Mouse (Mus musculus) gonadal fat pad, adult 2 months (tissue): Measurements from ENCODE around the gene Apbb2. TPM values are rescaled to one million over a fixed set of nuclear protein-coding genes. Genes with fewer than 3 reads are reported as not detected.

Experiments used
- DNase-seq: peaks from one replicate; pipeline ENCODE4 v3.0.0-alpha.2; 2012; ENCODE audit warnings: low read depth
- polyA plus RNA-seq: library from polyadenylated mRNA; depleted of rRNA; stranded (reverse); fragments of >200 nt; gene quantifications from 2 replicates; pipeline ENCODE4 v1.2.3, GENCODE M21; 2012

The Apbb2 gene
- polyA plus RNA-seq, 1 experiment: 13.7 TPM

DNA sequence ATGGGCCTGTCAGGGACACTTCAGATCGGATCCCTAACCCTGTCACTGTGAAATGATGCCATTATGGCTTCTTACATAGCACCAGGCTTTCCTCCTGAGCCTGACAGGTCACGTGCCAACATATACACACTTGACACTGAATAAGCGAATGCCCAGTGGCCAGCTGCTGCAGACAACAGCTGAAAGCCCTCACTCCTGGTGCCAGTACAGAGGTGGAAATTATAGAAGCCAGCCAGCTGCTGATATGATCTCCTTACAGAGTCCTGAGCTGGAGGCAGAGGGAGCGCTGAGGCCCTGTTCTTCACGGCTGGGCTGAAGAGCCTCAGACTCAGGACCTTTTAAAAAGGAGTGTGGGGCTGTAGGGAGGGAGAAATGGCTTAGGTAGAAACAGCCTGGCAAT lies 234.5 kb downstream of the Apbb2 start:
- no peak for DNase-seq

DNA sequence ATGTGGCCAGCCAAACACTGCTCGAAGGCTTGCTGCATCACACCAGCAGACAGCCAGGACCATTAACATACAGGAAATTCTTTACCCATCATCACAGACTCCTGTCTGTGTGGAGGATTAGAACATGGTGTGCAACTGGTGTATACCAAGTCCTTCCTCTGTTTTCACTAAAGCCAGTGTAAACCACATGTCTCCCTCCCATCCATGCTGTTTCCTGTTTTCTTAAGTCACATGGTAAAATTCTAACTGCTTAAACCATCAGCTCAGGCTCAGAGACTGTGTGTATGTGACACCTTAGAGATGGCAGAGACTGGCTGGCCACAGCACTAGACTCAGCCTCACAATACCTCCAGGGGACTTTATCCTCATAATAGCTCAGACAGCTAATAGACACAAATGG lies 236.5 kb downstream of the Apbb2 start:
- DNase-seq: no peak

DNA sequence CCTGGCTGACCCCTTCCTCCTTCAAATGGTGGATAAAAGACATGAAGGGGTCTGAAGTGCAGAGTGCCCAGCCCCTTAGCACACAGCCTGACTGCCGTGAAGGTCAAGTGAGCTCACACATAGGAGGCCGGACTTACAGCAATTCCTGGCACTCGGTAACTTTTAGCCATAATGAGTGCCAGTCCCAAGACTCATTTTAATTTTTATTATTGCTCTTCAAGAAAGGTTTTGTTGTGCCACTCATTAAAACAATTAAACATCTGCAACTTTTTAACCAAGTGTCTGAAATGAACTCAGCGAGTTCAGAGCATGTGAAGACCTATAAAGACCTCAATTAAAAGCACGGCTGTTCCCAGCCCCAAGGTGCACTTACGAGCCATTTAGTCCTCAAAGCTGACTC lies 239.6 kb downstream of the Apbb2 start:
- DNase-seq: no peak

DNA sequence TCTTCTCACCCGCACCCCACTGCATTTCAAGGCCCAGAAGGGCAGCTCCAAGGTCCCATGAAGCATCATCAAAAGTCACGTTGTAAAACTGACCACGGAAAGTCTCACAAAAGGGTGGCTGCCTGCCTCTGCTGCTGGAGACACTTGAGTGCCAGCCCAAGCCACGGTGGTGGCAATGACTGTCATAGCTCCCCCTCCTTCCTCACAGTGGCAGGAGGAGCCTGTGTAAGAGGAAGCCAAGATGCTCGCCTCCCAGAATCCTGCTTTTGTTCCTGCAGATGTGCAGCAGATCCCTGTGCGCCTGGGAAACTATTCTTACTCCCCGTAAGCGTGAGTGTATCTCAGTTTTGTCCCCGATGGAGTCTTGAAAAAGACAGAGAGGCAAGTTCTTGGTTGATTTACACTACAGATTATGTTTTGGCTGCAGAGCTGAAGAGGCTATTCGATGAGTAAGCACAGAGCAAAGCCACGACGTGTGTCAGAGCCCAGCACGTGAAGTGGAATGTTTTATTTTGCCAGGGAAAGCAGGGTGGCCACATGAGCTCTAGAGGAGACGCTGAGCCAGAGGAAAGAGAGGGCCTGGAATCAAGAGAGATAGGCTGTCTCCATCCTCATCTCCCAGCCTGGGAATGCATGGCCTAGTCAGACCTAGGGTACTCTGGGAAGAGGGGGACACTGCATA lies 241.9 kb downstream of the Apbb2 start:
- DNase-seq: no peak

DNA sequence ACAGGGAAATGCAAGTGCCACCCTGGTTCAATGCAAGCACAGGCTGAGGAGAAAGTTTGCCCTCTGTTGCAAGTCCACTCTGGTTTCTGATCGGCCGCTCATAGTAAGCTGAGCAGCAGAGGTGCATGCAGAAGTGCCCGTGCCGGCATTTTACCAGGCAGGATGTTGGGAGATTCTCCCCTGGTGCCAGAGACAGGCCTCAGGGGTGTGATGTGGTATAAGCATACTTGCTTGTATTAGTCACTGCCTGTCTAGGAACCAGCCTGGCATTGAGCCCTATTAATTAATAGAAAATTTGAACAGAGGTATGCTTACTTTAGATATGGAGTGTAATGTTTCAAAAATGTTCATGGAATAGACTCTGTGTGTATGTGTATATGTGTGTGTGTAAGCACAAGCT lies 244.2 kb downstream of the Apbb2 start:
- no peak for DNase-seq

DNA sequence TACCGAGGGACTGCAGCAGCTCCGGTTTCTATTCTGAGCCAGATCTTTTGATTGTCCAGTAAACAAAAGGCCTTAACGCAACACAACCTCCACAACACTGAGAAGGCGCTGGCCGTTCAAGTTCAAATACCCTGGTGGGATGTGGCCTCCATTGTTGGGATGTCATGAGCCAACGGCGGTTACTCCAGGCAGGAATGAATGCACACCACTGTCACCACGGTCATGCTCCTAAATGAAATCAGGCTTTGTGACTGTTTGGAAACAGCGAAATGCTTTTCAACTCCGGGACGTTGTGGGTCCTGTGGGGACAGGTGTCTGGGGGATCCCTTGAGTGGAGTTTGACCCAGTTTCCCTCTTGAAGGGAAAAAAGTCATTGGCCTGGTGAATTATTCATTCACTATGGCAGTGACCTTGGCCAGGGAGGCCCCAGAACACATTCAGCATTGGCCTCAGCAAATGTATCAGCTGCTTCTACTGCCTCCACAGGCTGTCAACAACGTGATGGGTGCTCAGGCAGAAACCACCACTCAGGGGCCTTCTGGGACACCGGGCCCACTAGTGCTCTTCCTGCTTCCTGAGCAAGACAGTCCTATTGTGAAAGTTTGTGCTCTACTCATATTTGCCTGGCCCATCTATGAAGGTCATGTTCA lies 244.9 kb downstream of the Apbb2 start:
- no peak for DNase-seq

DNA sequence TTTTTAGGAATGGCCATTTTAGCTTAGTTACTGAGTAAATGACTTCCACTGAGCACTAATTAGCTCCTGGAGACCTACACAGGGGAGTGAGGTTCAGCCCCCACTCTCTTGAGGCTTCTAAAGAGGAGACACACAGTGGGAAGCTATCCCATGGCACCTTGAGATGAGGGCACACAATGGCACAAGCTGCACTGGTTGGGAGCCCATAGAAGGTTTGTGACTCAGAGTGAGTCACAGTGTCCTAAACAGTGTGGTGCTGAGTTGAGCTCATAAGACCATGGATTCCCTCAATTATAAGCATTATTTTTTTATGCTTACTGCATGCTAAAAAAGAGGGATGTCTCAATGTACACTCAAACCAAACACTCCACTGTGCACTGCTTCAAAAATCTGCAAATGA lies 247.5 kb downstream of the Apbb2 start:
- DNase-seq: no peak

DNA sequence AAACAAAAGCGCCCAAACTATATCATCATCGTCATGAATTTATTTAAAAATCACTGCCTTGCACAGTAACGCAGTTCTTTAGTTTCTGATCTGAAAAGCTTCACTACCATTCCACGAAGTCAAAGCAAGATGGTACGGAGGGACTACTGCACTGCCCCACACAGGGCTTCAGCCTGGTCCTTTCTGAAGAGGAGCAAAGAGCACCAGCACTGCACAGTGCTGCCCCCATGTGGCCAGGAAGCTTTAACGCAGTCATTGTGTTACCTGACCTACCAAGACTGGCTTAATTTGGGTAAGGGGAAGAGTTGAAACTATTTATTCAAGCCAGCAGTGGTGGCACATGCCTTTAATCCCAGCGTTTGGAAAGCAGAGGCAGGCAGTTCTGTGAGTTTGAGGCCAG lies 249.6 kb downstream of the Apbb2 start:
- DNase-seq: no peak

DNA sequence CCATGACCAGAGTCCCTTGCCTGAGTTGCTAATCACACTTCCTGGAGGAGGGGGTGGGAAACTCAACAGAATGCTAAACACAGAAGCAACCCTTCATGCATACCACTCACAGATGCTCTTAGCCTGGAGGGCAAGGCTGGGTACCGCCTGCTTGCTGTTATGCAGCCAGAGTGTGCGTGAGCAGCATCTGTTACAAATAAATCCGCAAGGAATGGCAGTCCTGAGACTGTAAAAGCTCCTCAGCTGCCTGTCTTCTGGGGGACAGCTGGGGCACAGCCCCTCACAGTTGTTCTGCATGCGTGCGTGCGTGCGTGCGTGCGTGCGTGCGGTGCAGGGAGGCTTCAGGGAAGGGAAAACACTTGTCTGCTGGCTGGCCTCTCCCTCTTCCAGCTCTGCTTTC lies 250.9 kb downstream of the Apbb2 start:
- DNase-seq: no peak

DNA sequence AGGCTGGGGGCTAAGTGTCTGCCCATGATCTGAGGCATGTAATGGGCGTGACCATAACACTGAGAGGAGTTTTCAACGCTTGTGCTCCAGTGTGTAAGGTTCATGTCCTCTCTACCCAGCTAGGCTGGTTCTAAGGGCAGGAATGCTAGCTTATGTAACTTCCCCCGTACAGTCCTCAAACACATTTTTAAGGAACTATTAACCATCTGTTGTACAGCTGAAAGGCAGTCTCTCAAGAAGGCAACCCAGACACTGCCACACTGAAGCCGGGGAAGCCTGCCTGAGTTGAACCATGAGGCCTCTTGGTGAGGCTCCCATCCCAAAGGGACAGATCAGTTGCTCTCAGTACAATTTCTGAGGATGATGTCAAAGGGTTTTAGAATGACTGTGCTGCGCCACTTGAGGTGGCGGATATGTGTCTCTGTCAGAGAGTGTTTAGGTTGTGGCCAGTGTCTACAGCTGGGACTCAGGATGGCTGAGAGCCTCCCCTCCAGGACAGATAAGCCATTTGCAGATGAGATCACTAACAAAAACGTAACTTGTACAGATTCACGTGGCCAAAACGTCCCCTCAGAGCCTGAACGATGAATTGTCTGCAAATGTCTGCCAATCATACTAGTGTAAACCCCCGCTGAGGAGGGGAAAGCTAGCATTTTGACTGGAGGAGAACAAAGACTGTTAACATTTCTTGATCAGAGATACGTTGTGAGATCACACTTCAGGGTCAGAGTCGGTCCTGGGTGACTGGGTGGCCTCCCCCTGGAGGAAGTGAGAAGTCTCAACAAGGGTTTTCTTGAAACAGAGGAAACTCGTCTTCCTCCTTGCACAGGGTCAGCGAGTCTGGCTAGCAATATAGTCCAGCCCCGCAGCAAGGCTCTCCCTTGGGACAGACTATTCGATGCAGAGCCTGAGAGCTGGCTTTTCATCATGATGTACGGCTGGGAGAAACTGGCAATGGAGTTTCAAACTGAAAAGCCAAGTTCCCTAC lies 255.0 kb downstream of the Apbb2 start:
- no peak for DNase-seq

DNA sequence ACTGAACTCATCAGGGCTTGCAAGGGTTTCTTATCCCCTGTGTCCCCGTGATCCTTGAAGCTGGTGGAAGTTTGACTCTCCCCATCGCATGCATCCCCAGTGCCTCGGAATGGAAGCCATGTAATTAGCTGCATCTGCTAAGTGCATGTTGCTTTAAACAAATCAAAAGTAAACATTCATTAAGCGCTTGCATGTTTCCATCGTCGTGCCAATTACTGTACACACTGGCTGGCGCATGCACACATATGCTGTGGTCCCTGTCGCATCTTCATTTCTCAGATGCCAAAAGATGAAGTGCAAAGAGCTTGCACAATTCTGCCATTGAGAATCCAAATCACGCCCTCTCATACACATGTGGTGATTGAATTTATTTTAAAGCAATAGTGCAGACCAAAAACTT lies 257.8 kb downstream of the Apbb2 start:
- no peak for DNase-seq

DNA sequence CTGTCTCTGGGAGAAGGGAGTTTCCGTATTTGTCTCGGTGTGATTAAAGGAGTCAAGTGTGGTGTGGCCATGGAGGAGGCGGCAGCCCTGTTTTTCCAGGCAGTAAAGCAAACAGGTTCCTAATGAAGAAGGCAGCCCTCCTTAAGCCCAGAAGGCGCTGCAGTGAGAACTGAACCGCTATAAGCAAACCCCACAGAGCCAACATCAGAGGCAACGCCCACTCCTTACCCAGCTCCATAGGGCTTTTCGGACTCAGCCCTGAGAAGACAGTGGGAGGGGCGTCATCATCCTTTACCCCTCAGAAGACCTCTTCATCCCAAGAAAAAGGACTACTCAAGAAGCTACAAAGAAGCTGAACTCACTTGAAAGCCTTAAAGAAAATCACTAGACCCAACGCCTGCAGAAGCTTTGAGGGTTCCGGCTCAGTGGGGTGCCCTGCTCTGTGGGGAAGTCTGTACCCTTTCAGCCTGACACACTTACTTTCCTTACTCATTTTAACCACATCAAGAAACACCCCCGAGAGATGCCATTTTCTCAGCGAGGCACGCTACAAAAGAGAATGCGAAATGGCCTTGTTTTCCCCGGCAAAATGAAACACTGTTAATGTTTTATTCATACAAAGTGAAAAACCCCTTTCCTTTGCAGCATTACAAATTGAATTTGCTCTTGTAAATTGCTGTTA lies 258.7 kb downstream of the Apbb2 start:
- DNase-seq: no peak

DNA sequence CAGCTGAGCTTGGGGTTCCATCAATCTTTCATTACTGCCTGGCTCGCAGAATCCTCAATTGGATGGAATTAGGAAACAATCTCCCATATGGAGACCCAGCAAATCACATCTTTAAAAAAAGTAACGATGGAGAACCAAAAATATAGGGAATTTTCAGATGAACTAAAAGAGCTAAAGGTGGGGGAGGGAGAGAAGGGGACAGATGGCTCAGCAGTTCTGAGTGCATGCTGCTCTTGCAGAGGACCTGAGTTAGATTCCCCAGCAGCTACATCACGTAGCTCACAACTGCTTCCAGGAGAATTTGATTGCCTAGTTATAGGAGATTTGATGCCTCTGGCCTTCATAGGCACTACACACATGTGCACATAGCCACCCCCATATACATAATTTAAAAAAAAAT lies 263.4 kb downstream of the Apbb2 start:
- no peak for DNase-seq

DNA sequence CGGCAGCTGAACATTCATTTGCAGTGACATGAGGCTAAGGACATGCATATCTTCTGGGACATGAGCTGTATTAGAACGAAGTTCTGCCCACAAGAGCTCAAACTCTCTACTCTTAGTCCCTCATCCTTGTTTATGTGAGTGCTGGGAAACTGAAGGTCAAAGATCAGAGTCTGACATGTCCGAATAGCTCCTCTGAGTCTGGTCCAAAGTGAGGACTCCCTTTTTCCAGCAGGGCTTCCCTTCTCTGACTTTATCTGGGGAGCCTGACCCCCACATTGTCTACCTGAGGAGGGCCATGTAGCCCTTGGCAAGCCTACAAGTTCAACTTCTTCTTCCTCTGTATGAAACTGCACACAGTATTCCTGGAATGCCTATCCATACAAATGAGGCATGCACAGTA lies 264.7 kb downstream of the Apbb2 start:
- no peak for DNase-seq

DNA sequence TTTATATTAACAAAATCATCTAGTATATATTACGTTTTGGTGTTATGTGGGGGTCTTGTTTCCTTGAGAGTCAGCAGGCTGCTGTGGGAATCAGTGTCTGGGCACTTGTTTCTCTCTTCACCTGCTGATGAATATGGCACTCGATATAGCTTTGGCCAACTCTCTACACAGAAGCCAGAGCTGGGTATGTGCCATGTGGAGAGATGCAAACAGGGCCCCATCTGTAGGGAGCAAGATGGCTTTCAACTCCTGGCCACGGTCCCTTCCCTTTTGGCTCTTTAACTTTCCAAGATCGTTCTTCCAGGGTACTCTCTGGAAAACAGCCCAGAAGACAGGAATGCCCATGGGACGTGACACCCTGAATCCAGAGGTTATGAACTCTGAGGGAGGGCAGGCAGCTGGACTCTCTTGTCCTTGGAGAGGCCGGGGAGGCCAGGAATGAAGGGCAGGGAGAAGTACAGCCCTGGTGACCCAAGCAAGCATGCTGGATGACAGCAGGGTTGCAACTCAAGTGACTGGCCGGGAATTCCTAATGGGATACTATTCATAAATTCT lies 266.7 kb downstream of the Apbb2 start:
- DNase-seq: no peak

DNA sequence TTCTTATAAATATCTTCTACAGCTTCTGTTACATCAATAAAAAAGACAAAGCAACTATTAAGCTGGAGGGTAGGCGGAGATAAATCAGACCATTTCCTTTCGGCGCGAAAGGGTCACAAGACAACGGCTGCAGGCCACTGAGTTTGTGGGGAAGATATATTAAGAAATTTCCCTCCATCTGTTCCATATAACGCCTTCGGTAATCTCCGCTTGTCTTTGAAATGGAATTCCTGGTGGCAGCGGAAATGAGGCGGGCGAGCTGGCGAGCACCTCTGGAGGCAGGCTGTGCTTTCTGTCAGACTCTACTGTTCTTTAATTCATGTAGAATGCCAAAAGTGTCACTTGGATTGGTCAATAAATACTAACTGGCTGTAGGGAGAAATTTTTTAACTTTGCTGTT lies 267.5 kb downstream of the Apbb2 start:
- no peak for DNase-seq

DNA sequence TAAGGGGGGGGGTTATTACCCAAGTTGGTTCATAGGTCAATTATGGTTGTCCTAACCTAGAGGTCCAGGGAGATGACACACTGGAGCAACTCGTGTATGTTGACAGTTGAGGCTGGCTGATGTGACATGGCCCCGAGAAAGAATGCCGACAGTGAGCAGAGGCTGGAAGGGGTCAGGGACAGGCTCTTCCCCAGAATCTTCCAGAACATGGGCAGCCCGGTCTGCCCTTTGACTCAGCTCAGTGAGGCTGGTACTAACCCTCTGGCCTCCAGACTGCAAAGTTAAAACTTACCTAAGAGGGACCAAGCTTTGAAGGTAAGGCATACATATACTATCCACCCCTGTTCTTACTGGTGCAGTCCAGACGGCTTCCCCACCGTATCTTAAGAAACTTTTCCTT lies 268.0 kb downstream of the Apbb2 start:
- DNase-seq: no peak

DNA sequence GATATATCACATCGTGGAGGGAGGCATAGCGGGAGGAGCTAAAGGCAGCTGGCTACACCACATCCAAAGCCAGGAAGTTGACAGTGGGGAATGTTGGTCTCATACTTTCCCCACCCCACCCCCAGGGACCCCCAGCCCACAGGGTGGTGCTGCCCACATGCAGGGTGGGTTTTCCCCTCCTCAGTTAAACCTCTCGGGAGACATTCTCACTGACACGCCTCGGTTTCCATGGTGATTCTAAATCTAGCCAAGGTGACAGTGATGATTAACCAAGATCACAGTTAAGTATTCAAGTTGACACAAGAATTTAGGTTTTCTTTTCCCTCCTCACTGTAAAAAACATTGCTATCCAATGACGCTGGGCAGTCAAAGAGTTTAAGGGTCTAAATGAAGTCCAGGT lies 270.2 kb downstream of the Apbb2 start:
- DNase-seq: no peak

DNA sequence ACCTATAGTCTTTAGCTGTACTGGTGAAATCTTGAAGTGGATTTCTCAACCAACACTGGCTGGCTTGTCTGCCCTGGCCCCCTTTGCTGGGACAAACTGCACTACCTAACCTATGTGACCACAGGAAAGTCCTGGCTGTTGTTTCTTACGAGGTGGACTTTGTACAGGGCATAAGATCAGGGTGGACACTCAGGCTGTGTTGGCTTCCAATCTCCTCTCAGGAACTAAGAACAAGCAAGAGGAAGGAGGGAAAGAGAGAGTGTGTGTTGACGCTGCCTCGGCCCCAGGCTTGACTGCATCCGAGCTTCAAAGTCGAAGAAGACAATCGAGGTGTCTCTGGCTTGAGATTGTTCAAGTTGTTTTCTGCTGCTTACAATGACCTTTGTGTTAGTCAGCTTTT lies 271.8 kb downstream of the Apbb2 start:
- DNase-seq: no peak

DNA sequence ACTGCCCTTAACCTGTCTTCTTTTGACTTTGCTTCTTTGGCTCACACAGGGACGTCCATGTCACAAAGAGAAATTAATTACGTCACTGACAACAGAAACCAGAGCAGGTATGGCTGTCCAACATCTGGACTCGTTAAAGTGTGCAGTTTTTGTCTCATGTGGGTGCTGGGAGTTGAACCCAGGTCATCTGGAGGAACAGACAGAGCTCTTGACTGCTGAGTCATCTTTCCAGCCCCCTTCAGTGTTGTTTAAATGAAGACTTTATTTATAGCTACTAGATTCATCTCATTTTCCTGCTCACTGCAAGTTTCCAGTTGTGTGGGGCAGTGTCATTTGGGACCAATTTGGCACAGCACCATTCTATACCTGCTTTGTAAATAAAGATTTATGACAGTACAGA lies 273.4 kb downstream of the Apbb2 start:
- DNase-seq: no peak

DNA sequence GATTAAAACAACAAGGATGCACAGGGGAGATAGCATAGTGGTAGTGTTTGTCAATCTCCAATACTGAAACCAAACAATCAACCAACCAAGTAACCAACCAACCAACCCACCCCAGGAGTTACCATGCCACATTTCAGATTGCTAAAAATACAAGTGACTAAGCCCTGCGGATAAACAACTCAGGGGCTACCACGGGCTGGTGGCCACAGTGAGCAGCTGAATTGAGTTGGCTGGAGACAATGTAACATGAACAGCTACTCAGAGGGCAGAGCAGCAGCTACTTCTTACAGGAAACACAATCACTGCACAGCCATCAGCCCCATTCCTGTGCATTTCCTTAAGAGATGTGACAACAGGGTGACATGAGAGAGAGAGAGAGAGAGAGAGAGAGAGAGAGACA lies 274.4 kb downstream of the Apbb2 start:
- DNase-seq: no peak

DNA sequence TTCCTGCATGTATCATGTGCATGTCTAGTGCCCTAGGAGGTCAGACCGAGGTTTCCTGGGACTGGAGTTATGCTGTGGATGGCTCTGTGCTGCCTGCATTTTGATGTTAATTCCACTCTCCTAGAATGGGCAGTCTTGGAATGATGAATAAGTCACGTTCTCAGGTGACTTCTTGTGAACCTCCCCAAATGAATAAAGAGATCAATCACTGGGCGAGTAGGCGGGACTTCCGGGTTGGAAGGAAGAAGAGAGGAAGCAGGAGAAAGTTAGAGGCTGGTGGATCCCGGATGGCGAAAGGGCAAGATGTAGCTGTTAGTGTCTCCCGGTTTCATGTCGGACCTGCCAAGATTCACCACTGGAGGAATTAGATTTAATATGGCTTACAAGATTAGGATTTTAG lies 276.3 kb downstream of the Apbb2 start:
- no peak for DNase-seq
